Mouse (Mus musculus) olfactory bulb, adult 2 months (tissue): Measurements from ENCODE around the gene Cfap99. TPM values are rescaled to one million over a fixed set of nuclear protein-coding genes. Genes with fewer than 3 reads are reported as not detected.

Experiments
- H3K27ac ChIP-seq: fragments of 200-500 bp; 2 replicates; pipeline ENCODE4 v1.5.1; 2012; ENCODE audit warnings: low read depth, low read length; ENCODE audit not compliant: insufficient read depth
- H3K4me1 ChIP-seq: fragments of 200-500 bp; 2 replicates; pipeline ENCODE4 v1.6.1; 2012; ENCODE audit warnings: low read length; ENCODE audit not compliant: control insufficient read depth, insufficient read depth
- H3K4me3 ChIP-seq: fragments of 200-500 bp; 2 replicates; pipeline ENCODE4 v1.5.1; 2012; ENCODE audit warnings: mild to moderate bottlenecking, low read depth, low read length, moderate library complexity; ENCODE audit not compliant: insufficient read depth
- CTCF ChIP-seq: fragments of 200-500 bp; IDR thresholded peaks from 2 replicates; pipeline ENCODE4 v1.5.1; 2012; ENCODE audit warnings: low read depth, mild to moderate bottlenecking, low read length, moderate library complexity; ENCODE audit not compliant: insufficient read depth
- POLR2A ChIP-seq: fragments of 200-500 bp; IDR thresholded peaks from 2 replicates; pipeline ENCODE4 v1.6.1; 2012; ENCODE audit warnings: mild to moderate bottlenecking, low read depth, low read length, moderate library complexity; ENCODE audit not compliant: insufficient read depth
- WGBS: fragments of 180-500 bp; shearing (Covaris S2); methylation state at CpG from one replicate; pipeline ENCODE4 v1.1.7; 2018; 5-methylcytosine and 5-hydroxymethylcytosine counted together
- polyA plus RNA-seq: library from polyadenylated mRNA; stranded (reverse); fragments of >200 nt; gene quantifications from 2 replicates; pipeline ENCODE4 v1.2.4, GENCODE M21; 2012; ENCODE audit warnings: low replicate concordance; ENCODE audit not compliant: missing spikeins, insufficient read depth, insufficient read length

The Cfap99 gene
- polyA plus RNA-seq, 1 experiment, result not detected

- Histone ChIP-seq H3K4me3 (no peak overlapping the region), H3K27ac (no peak overlapping the region), H3K4me1 (peaks cover 44% of the 10 kb centered on the region)
- TF ChIP-seq CTCF (no peak), POLR2A (no peak)
- 64% methylated on average over 3 of the region's 3 CpGs for WGBS
Measured at GRCm38 (mm10) chr5:34274268-34274667, 14.1 kb upstream of the Cfap99 start.

- 89% methylated on average over 10 of the region's 10 CpGs for WGBS
- TF ChIP-seq POLR2A (no peak), CTCF (no peak)
- no peak overlapping the region for H3K27ac ChIP-seq
- H3K4me1 ChIP-seq, result peaks cover 45% of the 10 kb centered on the region
- no peak overlapping the region for H3K4me3 ChIP-seq
Measured at GRCm38 (mm10) chr5:34274676-34275293, 13.6 kb upstream of the Cfap99 start.

GRCm38 (mm10) chr5:34276191-34276590 is 12.2 kb upstream of the Cfap99 start:
- peaks cover 43% of the 10 kb centered on the region for H3K4me1 ChIP-seq
- WGBS, result 75% methylated on average over 7 of the region's 7 CpGs
- H3K27ac ChIP-seq, result no peak overlapping the region

GRCm38 (mm10) chr5:34276746-34277145 is 11.7 kb upstream of the Cfap99 start:
- 56% methylated on average over 6 of the region's 6 CpGs for WGBS
- Histone ChIP-seq H3K4me3 (no peak overlapping the region), H3K27ac (no peak overlapping the region), H3K4me1 (peaks cover 46% of the 10 kb centered on the region)
- no peak for TF ChIP-seq POLR2A
- TF ChIP-seq CTCF, result no peak

More at GRCm38 (mm10) chr5:34276191-34276590, 12.2 kb upstream of the Cfap99 start:
- H3K4me3 ChIP-seq, result no peak overlapping the region
- TF ChIP-seq CTCF, result no peak
- no peak for TF ChIP-seq POLR2A

GRCm38 (mm10) chr5:34278058-34278457 is 10.3 kb upstream of the Cfap99 start:
- WGBS, result 83% methylated on average over 4 of the region's 4 CpGs
- Histone ChIP-seq H3K4me3 (no peak overlapping the region), H3K4me1 (peaks cover 53% of the 10 kb centered on the region), H3K27ac (no peak overlapping the region)
- TF ChIP-seq POLR2A (no peak), CTCF (no peak)

- no peak overlapping the region for H3K27ac ChIP-seq
- TF ChIP-seq CTCF (no peak), POLR2A (no peak)
- H3K4me3 ChIP-seq, result no peak overlapping the region
- peaks cover 49% of the 10 kb centered on the region for H3K4me1 ChIP-seq
- WGBS, result 53% methylated on average over 9 of the region's 9 CpGs
Measured at GRCm38 (mm10) chr5:34279214-34279613, 9.2 kb upstream of the Cfap99 start.

GRCm38 (mm10) chr5:34280976-34281375 is 7.4 kb upstream of the Cfap99 start:
- no peak for TF ChIP-seq CTCF
- TF ChIP-seq POLR2A, result no peak
- 21% methylated on average over 7 of the region's 7 CpGs for WGBS
- Histone ChIP-seq H3K27ac (peak overlapping the region; percentile 44; the same call in 1 of the 2 replicates), H3K4me3 (no peak overlapping the region), H3K4me1 (peaks cover 46% of the 10 kb centered on the region)

GRCm38 (mm10) chr5:34283355-34283754 is 5.0 kb upstream of the Cfap99 start:
- 89% methylated on average over 5 of the region's 5 CpGs for WGBS
- H3K4me3 ChIP-seq, result no peak overlapping the region
- H3K4me1 ChIP-seq, result peaks cover 42% of the 10 kb centered on the region
- H3K27ac ChIP-seq, result no peak overlapping the region
- TF ChIP-seq CTCF, result no peak
- no peak for TF ChIP-seq POLR2A

GRCm38 (mm10) chr5:34284156-34284750 is 4.1 kb upstream of the Cfap99 start:
- Histone ChIP-seq H3K4me3 (no peak overlapping the region), H3K27ac (no peak overlapping the region), H3K4me1 (peaks cover 34% of the 10 kb centered on the region)
- WGBS, result 56% methylated on average over 3 of the region's 3 CpGs
- TF ChIP-seq POLR2A (no peak), CTCF (no peak)
